Mouse (Mus musculus) midbrain, embryonic 13.5 days (tissue): ENCODE data around the gene Irf2bp2. TPM values are rescaled to one million over a fixed set of nuclear protein-coding genes. Genes with fewer than 3 reads are reported as not detected.

Experiments used
- ATAC-seq: fragments of 200-750 bp; cut with Nextera tagmentation; 2 replicates; pipeline ENCODE4 v1.8.0; 2017; ENCODE audit warnings: mild to moderate bottlenecking, moderate TSS enrichment, moderate library complexity
- H3K27ac ChIP-seq: fragments of 300-500 bp; sonication (generic); 2 replicates; pipeline ENCODE4 v1.5.1; 2015; ENCODE audit warnings: inconsistent platforms, mild to moderate bottlenecking, moderate library complexity
- H3K27me3 ChIP-seq: fragments of 300-500 bp; sonication (generic); 2 replicates; pipeline ENCODE4 v1.6.1; 2015; ENCODE audit warnings: mild to moderate bottlenecking, inconsistent platforms
- H3K36me3 ChIP-seq: fragments of 300-500 bp; sonication (generic); 2 replicates; pipeline ENCODE4 v1.6.1; 2015; ENCODE audit warnings: mild to moderate bottlenecking, inconsistent platforms
- H3K4me1 ChIP-seq: fragments of 300-500 bp; sonication (generic); replicated peaks from 2 replicates; pipeline ENCODE4 v1.6.1; 2015; ENCODE audit warnings: inconsistent platforms
- H3K4me2 ChIP-seq: fragments of 300-500 bp; sonication (generic); replicated peaks from 2 replicates; pipeline ENCODE4 v1.6.1; 2015; ENCODE audit warnings: moderate library complexity, mild to moderate bottlenecking, inconsistent platforms
- H3K4me3 ChIP-seq: fragments of 300-500 bp; sonication (generic); replicated peaks from 2 replicates; pipeline ENCODE4 v1.5.1; 2015; ENCODE audit warnings: mild to moderate bottlenecking, inconsistent platforms
- H3K9ac ChIP-seq: fragments of 300-500 bp; sonication (generic); replicated peaks from 2 replicates; pipeline ENCODE4 v1.6.1; 2015; ENCODE audit warnings: mild to moderate bottlenecking, inconsistent platforms
- H3K9me3 ChIP-seq: fragments of 300-500 bp; sonication (generic); 2 replicates; pipeline ENCODE4 v1.6.1; 2016; ENCODE audit warnings: mild to moderate bottlenecking, inconsistent platforms
- WGBS: fragments of 180-500 bp; shearing (Covaris S2); methylation state at CpG from one replicate; pipeline ENCODE4 v1.1.7; 2015; 5-methylcytosine and 5-hydroxymethylcytosine counted together
- polyA plus RNA-seq: library from polyadenylated mRNA; unstranded; fragments of >200 nt; fragmentation: Nextera tagmentation; extraction: Ambion mirVana; gene quantifications from 2 replicates; pipeline ENCODE4 v1.2.1, GENCODE M21; 2015

The Irf2bp2 gene
- polyA plus RNA-seq, 1 experiment from 2014 or later = 8.3 TPM

DNA sequence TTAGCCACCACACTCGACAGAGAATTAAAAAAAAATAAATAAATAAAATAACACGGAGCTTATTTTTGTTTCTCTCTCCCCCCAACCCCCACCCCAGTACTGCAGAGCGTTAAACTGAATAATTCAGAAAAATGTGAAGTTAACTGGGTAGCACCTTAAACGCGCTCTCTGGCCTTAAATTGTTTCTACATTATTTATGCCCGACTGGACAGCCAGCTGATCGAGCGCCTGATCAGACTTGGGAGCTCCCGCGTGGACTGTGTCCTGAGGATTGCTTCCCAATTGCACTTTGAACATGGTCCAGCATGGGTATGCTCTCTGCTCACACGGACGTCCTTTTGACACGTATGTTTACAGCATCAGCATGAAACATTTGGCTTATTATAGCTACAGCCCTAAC is 10.3 kb downstream of the Irf2bp2 start:
- H3K4me3 ChIP-seq = peak overlapping the region; percentile 47
- peaks cover 53% of the 10 kb centered on the region for H3K4me1 ChIP-seq
- H3K9me3 ChIP-seq = no peaks in the 10 kb centered on the region
- WGBS = 4% methylated on average over 13 of the region's 13 CpGs
- peak overlapping the region; percentile 89 for H3K4me2 ChIP-seq
- ATAC-seq = peak; percentile 18; the same call in 1 of the 2 replicates
- H3K27ac ChIP-seq = 0 out of 2 replicates have a peak overlapping the region, but pooled peaks have one; percentile 77
- H3K36me3 ChIP-seq = 0 out of 2 replicates have a peak, but pooled peaks cover 13% of the 10 kb centered on the region
- peak overlapping the region; percentile 73; the same call in 1 of the 2 replicates for H3K9ac ChIP-seq
- no peaks in the 10 kb centered on the region for H3K27me3 ChIP-seq

DNA sequence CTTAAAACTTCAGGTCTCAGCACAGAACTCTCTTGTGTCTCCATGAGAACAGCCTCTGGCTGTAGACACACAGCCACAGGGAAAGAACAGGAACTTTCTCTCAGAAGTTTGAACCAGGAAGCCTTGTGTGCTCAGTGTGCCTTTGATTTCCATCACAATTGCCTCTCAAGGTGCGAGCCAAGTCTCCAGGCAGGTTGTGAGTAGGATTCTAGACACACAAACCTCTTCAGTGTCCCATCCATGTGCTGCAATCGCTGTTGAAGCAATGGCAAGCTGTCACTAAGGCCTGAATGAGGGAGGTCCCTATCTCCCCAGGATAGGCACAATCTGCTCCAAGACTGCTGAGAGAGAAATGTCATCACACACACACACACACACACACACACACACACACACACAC is 10.8 kb downstream of the Irf2bp2 start:
- peaks cover 49% of the 10 kb centered on the region for H3K4me1 ChIP-seq
- WGBS = 31% methylated on average over 2 of the region's 2 CpGs
- H3K27me3 ChIP-seq = no peaks in the 10 kb centered on the region
- peak overlapping the region; percentile 10; the same call in 1 of the 2 replicates for H3K27ac ChIP-seq
- no peaks in the 10 kb centered on the region for H3K9me3 ChIP-seq
- H3K4me3 ChIP-seq = no peak overlapping the region
- H3K4me2 ChIP-seq = no peak overlapping the region
- no peak overlapping the region for H3K9ac ChIP-seq
- ATAC-seq = no peak
- H3K36me3 ChIP-seq = 0 out of 2 replicates have a peak, but pooled peaks cover 13% of the 10 kb centered on the region

- Histone ChIP-seq H3K4me2 (no peak overlapping the region), H3K4me3 (no peak overlapping the region), H3K36me3 (0 out of 2 replicates have a peak, but pooled peaks cover 10% of the 10 kb centered on the region), H3K9me3 (no peaks in the 10 kb centered on the region), H3K27me3 (no peaks in the 10 kb centered on the region), H3K27ac (peak overlapping the region; percentile 10; the same call in 1 of the 2 replicates), H3K9ac (no peak overlapping the region), H3K4me1 (peaks cover 44% of the 10 kb centered on the region)
- WGBS = 40% methylated on average over 6 of the region's 6 CpGs
- ATAC-seq = no peak
Measured at GRCm38 (mm10) chr8:126582509-126582908, 11.3 kb downstream of the Irf2bp2 start.

GRCm38 (mm10) chr8:126581662-126582061 is 12.1 kb downstream of the Irf2bp2 start:
- no peak for ATAC-seq
- no peaks in the 10 kb centered on the region for H3K27me3 ChIP-seq
- no peaks in the 10 kb centered on the region for H3K9me3 ChIP-seq
- H3K4me3 ChIP-seq = no peak overlapping the region
- H3K4me2 ChIP-seq = no peak overlapping the region
- 0 out of 2 replicates have a peak, but pooled peaks cover 8% of the 10 kb centered on the region for H3K36me3 ChIP-seq
- H3K9ac ChIP-seq = no peak overlapping the region
- H3K4me1 ChIP-seq = peaks cover 37% of the 10 kb centered on the region
- H3K27ac ChIP-seq = no peak overlapping the region
- WGBS = 98% methylated on average over 6 of the region's 6 CpGs

- H3K4me2 ChIP-seq = no peak overlapping the region
- peaks cover 31% of the 10 kb centered on the region for H3K4me1 ChIP-seq
- 94% methylated on average over 4 of the region's 4 CpGs for WGBS
- H3K36me3 ChIP-seq = 0 out of 2 replicates have a peak, but pooled peaks cover 7% of the 10 kb centered on the region
- no peak for ATAC-seq
- no peaks in the 10 kb centered on the region for H3K9me3 ChIP-seq
- no peak overlapping the region for H3K27ac ChIP-seq
- no peak overlapping the region for H3K4me3 ChIP-seq
- H3K27me3 ChIP-seq = no peaks in the 10 kb centered on the region
- no peak overlapping the region for H3K9ac ChIP-seq
Measured at GRCm38 (mm10) chr8:126580826-126581225, 13.0 kb downstream of the Irf2bp2 start.

DNA sequence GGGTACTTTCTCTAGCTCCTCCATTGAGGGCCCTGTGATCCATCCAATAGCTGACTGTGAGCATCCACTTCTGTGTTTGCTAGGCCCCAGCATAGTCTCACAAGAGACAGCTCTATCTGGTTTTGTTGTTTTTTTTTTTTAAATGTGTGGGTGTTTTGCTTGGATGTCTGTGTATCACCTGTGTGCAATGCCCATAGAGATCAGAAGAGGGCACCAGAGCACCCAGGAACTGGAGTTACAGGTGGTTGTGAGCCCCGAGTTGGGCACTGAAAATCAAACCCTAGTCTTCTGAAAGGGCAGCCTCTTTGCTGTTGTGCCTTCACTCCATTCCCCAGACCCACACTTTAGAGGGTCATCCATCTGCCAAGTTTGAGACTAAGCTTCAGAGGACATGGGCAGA is 13.7 kb downstream of the Irf2bp2 start:
- 90% methylated on average over 1 of the region's 1 CpGs for WGBS
- Histone ChIP-seq H3K9me3 (no peaks in the 10 kb centered on the region), H3K27me3 (no peaks in the 10 kb centered on the region), H3K27ac (no peak overlapping the region), H3K4me2 (no peak overlapping the region), H3K36me3 (0 out of 2 replicates have a peak, but pooled peaks cover 7% of the 10 kb centered on the region), H3K9ac (no peak overlapping the region), H3K4me1 (peaks cover 23% of the 10 kb centered on the region), H3K4me3 (no peak overlapping the region)
- ATAC-seq = no peak

DNA sequence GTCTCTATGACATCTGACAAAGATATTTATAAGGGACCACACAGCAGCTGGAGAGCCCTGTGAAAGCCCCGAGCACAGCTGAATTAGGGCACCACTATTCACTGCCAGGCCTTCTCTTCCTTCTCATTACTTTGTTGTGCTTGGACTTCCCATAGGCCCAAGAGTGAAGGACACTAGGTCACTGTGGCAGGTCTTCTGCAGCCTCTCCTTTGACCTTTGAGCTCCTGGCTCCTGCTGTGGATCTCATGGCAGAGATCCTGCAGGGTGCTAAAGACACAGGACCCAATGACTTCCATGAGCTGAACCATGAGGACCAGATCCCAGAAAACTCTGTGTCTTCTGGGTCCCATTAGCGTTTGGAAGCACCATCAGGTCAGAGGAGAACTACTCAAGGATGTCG is 15.1 kb downstream of the Irf2bp2 start:
- WGBS = 79% methylated on average over 3 of the region's 3 CpGs
- no peaks in the 10 kb centered on the region for H3K9me3 ChIP-seq
- H3K36me3 ChIP-seq = 0 out of 2 replicates have a peak, but pooled peaks cover 7% of the 10 kb centered on the region
- H3K27me3 ChIP-seq = no peaks in the 10 kb centered on the region
- no peak overlapping the region for H3K4me3 ChIP-seq
- H3K4me1 ChIP-seq = peaks cover 9% of the 10 kb centered on the region
- H3K27ac ChIP-seq = no peak overlapping the region
- no peak overlapping the region for H3K4me2 ChIP-seq
- H3K9ac ChIP-seq = no peak overlapping the region
- no peak for ATAC-seq

- no peak overlapping the region for H3K9ac ChIP-seq
- no peak for ATAC-seq
- H3K36me3 ChIP-seq = 0 out of 2 replicates have a peak, but pooled peaks cover 7% of the 10 kb centered on the region
- no peaks in the 10 kb centered on the region for H3K4me1 ChIP-seq
- H3K27me3 ChIP-seq = no peaks in the 10 kb centered on the region
- WGBS = 89% methylated on average over 8 of the region's 8 CpGs
- no peak overlapping the region for H3K4me2 ChIP-seq
- H3K9me3 ChIP-seq = no peaks in the 10 kb centered on the region
- no peak overlapping the region for H3K4me3 ChIP-seq
- no peak overlapping the region for H3K27ac ChIP-seq
Measured at GRCm38 (mm10) chr8:126576919-126577318, 16.9 kb downstream of the Irf2bp2 start.

GRCm38 (mm10) chr8:126576086-126576485 is 17.7 kb downstream of the Irf2bp2 start:
- H3K4me3 ChIP-seq = no peak overlapping the region
- no peak for ATAC-seq
- no peak overlapping the region for H3K9ac ChIP-seq
- no peaks in the 10 kb centered on the region for H3K4me1 ChIP-seq
- H3K27ac ChIP-seq = no peak overlapping the region
- H3K4me2 ChIP-seq = no peak overlapping the region
- H3K36me3 ChIP-seq = no peaks in the 10 kb centered on the region
- no peaks in the 10 kb centered on the region for H3K27me3 ChIP-seq
- H3K9me3 ChIP-seq = no peaks in the 10 kb centered on the region

DNA sequence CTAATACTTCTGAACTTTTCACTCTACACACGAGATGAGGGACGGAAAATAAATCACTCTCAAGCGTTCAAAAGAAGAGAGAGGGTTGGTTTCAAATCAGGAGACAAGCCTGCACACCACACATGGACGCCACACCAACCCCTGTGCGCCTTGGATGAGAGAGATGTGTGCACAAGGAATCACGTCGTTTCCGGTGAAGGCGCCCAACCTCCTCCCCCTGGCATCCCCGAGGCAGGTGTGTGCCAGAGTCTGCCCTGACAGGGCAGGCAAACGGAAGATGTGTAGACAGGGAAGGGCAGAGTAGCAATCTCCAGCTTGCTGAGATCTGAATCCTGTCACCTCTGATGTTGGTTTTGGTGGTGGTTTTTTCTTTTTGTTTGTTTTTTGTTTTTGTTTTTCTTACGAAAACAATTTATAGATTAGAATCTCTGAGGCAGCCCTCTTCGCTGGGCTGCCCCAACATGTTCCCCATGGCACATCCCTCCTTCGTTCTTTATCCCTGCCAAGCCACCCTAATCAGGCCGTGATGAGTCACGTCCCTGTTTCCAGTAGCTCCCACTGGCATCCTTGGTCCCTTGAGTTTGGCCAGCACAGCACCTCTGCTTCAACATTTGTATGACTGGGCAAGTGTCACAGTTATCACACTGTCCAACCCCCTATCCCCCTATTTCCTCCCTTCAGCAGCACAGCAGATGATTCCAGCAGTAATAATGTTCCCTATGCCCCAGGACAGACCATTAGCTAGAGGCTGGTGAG is 18.7 kb downstream of the Irf2bp2 start:
- 89% methylated on average over 16 of the region's 16 CpGs for whole genome bisulfite sequencing
- no peaks in the 10 kb centered on the region for H3K36me3 ChIP-seq
- ATAC-seq = no peak

GRCm38 (mm10) chr8:126573878-126574277 is 19.9 kb downstream of the Irf2bp2 start:
- Histone ChIP-seq H3K4me2 (no peak overlapping the region), H3K9ac (no peak overlapping the region), H3K36me3 (no peaks in the 10 kb centered on the region), H3K27ac (no peak overlapping the region), H3K27me3 (no peaks in the 10 kb centered on the region), H3K4me1 (peaks cover 15% of the 10 kb centered on the region), H3K4me3 (no peak overlapping the region), H3K9me3 (no peaks in the 10 kb centered on the region)
- WGBS = 93% methylated on average over 4 of the region's 4 CpGs
- ATAC-seq = no peak

More for the DNA sequence above, 18.7 kb downstream of the Irf2bp2 start:
- Histone ChIP-seq H3K4me1 (peaks cover 8% of the 10 kb centered on the region), H3K27ac (no peak overlapping the region), H3K4me2 (no peak overlapping the region), H3K27me3 (no peaks in the 10 kb centered on the region), H3K9me3 (no peaks in the 10 kb centered on the region), H3K9ac (no peak overlapping the region), H3K4me3 (no peak overlapping the region)

- H3K9me3 ChIP-seq = no peaks in the 10 kb centered on the region
- no peak for ATAC-seq
- H3K27me3 ChIP-seq = no peaks in the 10 kb centered on the region
- H3K36me3 ChIP-seq = no peaks in the 10 kb centered on the region
- H3K27ac ChIP-seq = no peak overlapping the region
- H3K4me1 ChIP-seq = peaks cover 15% of the 10 kb centered on the region
- no peak overlapping the region for H3K4me2 ChIP-seq
- no peak overlapping the region for H3K9ac ChIP-seq
- 91% methylated on average over 6 of the region's 6 CpGs for WGBS
- no peak overlapping the region for H3K4me3 ChIP-seq
Measured at GRCm38 (mm10) chr8:126573079-126573694, 20.6 kb downstream of the Irf2bp2 start.
